Mouse (Mus musculus) thymus, adult 2 months (tissue): ENCODE data around the gene Grin2c.

Experiments
- CTCF ChIP-seq: fragments of 200-500 bp; IDR thresholded peaks from 2 replicates; pipeline ENCODE4 v1.5.1; 2012; ENCODE audit warnings: mild to moderate bottlenecking, control low read depth, low read length, moderate library complexity, borderline replicate concordance; ENCODE audit not compliant: control insufficient read depth, poor library complexity, insufficient read depth; ENCODE audit errors: extremely low read depth
- POLR2A ChIP-seq: fragments of 200-500 bp; IDR thresholded peaks from 2 replicates; pipeline ENCODE4 v1.6.1; 2012; ENCODE audit warnings: mild to moderate bottlenecking, low read length, control low read depth, moderate library complexity; ENCODE audit not compliant: control insufficient read depth, poor library complexity, insufficient read depth; ENCODE audit errors: extremely low read depth

DNA sequence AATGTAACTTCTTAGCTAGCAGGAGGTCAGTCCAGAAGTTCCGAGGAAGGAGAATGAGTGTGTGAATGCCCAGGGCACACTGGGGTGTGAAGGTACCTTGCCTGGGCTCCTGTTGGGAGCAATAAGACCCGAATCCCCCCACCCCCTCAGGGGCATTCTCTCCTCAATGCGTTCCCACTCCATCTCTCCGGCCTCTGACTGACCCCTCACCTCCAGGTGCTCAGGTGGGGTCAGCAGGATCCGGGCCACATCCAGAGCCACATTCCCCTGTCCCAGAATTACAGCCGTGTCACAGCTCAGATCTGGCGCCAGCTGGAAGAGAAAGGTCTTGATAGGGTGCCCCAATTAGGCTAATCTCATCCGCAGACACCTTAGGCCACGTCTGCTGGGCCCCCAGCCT is 4.0 kb upstream of the Grin2c start:
- TF ChIP-seq POLR2A, result no peak
- no peak for TF ChIP-seq CTCF
